Mouse (Mus musculus) forebrain, embryonic 11.5 days (tissue): Measurements from ENCODE around the gene Olfr1174-ps. TPM values are rescaled to one million over a fixed set of nuclear protein-coding genes. Genes with fewer than 3 reads are reported as not detected.

Source experiments
- ATAC-seq: fragments of 200-750 bp; cut with Nextera tagmentation; replicated peaks from 2 replicates; pipeline ENCODE4 v1.8.0; 2017; ENCODE audit warnings: moderate TSS enrichment; ENCODE audit not compliant: low FRiP score
- DNase-seq: peaks from one replicate; pipeline ENCODE4 v3.0.0-alpha.2; 2017; ENCODE audit warnings: low spot score
- H3K27ac ChIP-seq: fragments of 300-500 bp; sonication (generic); 2 replicates; pipeline ENCODE4 v1.5.1; 2014; ENCODE audit warnings: low read depth, low read length
- H3K27me3 ChIP-seq: fragments of 300-500 bp; sonication (generic); 2 replicates; pipeline ENCODE4 v1.6.1; 2014; ENCODE audit warnings: mild to moderate bottlenecking, low read length, mixed read lengths; ENCODE audit not compliant: control insufficient read depth, insufficient read depth
- H3K36me3 ChIP-seq: fragments of 300-500 bp; sonication (generic); 2 replicates; pipeline ENCODE4 v1.6.1; 2014; ENCODE audit warnings: mild to moderate bottlenecking, low read length, moderate library complexity, mixed read lengths; ENCODE audit not compliant: control insufficient read depth, insufficient read depth
- H3K4me1 ChIP-seq: fragments of 300-500 bp; sonication (generic); replicated peaks from 2 replicates; pipeline ENCODE4 v1.6.1; 2014; ENCODE audit warnings: low read length, mixed read lengths; ENCODE audit not compliant: control insufficient read depth, insufficient read depth
- H3K4me2 ChIP-seq: fragments of 300-500 bp; sonication (generic); 2 replicates; pipeline ENCODE4 v1.6.1; 2014; ENCODE audit warnings: low read depth, mild to moderate bottlenecking, low read length, moderate library complexity, mixed read lengths; ENCODE audit not compliant: severe bottlenecking
- H3K4me3 ChIP-seq: fragments of 300-500 bp; sonication (generic); 2 replicates; pipeline ENCODE4 v1.5.1; 2014; ENCODE audit warnings: low read depth, low read length
- H3K9ac ChIP-seq: fragments of 300-500 bp; sonication (generic); 2 replicates; pipeline ENCODE4 v1.6.1; 2014; ENCODE audit warnings: low read length
- H3K9me3 ChIP-seq: fragments of 300-500 bp; sonication (generic); 2 replicates; pipeline ENCODE4 v1.6.1; 2016; ENCODE audit warnings: low read length, mixed read lengths; ENCODE audit not compliant: control insufficient read depth
- whole genome bisulfite sequencing: fragments of 180-500 bp; shearing (Covaris S2); extraction: QIAGEN DNeasy Blood & Tissue Kit; methylation state at CpG from one replicate; pipeline ENCODE4 v1.1.7; 2014; 5-methylcytosine and 5-hydroxymethylcytosine counted together
- polyA plus RNA-seq: library from polyadenylated mRNA; unstranded; fragments of >200 nt; fragmentation: Nextera tagmentation; extraction: Ambion mirVana; gene quantifications from 2 replicates; pipeline ENCODE4 v1.2.1, GENCODE M21; 2014

Gene Olfr1174-ps
- not detected in 2 replicates for polyA plus RNA-seq

DNA sequence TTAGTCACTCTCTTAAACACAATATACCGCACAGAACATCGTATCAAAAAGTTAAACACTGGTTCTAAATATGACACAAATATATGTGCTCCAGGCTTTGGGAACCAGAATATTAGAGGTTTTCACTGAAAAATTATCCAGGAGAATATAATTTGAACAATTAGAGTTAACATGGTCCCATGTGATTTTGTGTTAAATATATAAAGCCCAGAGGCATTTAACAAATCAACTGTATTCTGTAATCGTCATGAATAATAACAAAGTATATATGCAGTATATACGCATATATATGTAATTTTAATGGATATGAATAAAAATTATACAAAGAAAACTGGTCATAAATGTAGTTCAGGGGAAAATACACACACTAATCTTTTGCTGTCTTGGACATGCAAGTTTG is at the start of gene Olfr1174-ps:
Gene Olfr1174-ps, minus strand, starts transcription at position 101 of the 400 bp plus-strand sequence.
- 91% methylated on average over 4 of the region's 4 CpGs for WGBS
- H3K9me3 ChIP-seq, result no peaks in the 10 kb centered on the region
- H3K9ac ChIP-seq, result no peak within 1 kb of the TSS
- no peaks in the 10 kb centered on the region for H3K36me3 ChIP-seq
- no peak for ATAC-seq
- H3K4me3 ChIP-seq, result no peak within 1 kb of the TSS
- H3K27ac ChIP-seq, result no peak within 1 kb of the TSS
- no peak for DNase-seq
- H3K4me1 ChIP-seq, result no peaks in the 10 kb centered on the region
- H3K27me3 ChIP-seq, result no peaks in the 10 kb centered on the region
- H3K4me2 ChIP-seq, result no peak within 1 kb of the TSS

DNA sequence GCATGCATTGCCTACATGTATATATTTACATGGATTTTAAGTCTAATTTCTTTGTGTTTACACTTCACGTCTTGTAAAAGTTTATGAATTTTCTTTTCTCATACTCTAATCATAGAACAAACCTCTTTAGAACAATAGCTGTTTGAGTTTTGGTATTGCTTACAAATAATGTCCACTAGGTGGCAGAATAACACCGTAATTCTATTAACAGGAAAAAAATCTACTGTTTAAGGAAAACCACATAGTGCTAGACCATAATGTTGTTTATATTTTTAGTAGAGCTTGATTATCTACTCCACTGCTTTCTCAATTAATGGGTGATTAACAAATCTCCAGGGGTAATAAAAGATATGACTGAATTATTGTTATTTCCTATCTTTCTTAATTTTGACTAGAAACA is 41.4 kb upstream of the Olfr1174-ps start:
- no peak overlapping the region for H3K27ac ChIP-seq
- peak; percentile 55; the same call in 1 of the 2 replicates for ATAC-seq
- no peak overlapping the region for H3K4me2 ChIP-seq
- 2% methylated on average over 2 of the region's 2 CpGs for WGBS
- no peaks in the 10 kb centered on the region for H3K9me3 ChIP-seq
- no peaks in the 10 kb centered on the region for H3K4me1 ChIP-seq
- no peaks in the 10 kb centered on the region for H3K27me3 ChIP-seq
- H3K9ac ChIP-seq, result no peak overlapping the region
- H3K4me3 ChIP-seq, result no peak overlapping the region
- no peak for DNase-seq
- H3K36me3 ChIP-seq, result no peaks in the 10 kb centered on the region

DNA sequence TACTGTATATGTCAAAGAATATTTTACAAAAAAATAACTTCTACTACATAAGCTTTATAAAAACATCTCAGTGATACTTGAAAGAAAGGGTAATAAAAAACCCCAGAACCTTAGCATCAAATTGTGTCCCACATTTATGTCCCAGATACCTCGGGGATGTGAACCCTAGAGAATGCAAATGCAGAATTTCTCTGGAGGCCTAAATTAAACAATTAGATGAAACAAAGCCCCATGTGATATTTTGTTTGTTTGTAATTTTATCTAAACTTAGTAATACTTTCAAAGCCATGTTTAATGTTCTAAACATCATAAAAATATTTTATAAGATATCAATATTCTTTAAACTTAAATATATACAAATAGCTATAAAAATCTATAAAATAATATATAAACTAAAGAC is 31.5 kb upstream of the Olfr1174-ps start, which contains the start of gene Olfr1177-ps:
Gene Olfr1177-ps, minus strand, starts transcription at position 101 of the 400 bp plus-strand sequence.
- 84% methylated on average over 1 of the region's 1 CpGs for WGBS
- no peak within 1 kb of the TSS for H3K27ac ChIP-seq
- no peaks in the 10 kb centered on the region for H3K9me3 ChIP-seq
- no peak within 1 kb of the TSS for H3K9ac ChIP-seq
- no peaks in the 10 kb centered on the region for H3K36me3 ChIP-seq
- H3K4me1 ChIP-seq, result no peaks in the 10 kb centered on the region
- no peaks in the 10 kb centered on the region for H3K27me3 ChIP-seq
- H3K4me3 ChIP-seq, result no peak within 1 kb of the TSS
- no peak for ATAC-seq
- DNase-seq, result no peak
- H3K4me2 ChIP-seq, result no peak within 1 kb of the TSS

DNA sequence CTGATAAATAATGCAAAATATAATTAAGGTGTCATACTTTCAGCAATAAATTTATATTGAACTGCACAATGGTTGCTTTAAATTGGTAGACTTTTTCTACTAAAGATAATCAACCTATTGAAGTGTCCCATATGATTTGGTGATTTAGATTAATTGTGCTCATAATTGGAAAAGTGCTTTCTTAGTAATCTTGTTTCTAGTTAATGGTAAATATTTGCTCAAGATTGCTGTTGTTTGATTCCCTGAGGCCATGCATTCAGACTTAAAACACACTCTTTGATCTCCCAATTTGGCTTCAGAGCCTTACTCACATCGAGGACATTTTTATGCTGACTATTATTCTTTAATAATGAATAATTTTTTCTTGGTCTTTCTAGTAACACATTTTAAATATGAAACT is 21.5 kb upstream of the Olfr1174-ps start, which contains the start of gene Olfr1176:
Gene Olfr1176, plus strand, starts transcription at position 301 of the 400 bp plus-strand sequence.
- DNase-seq (no peak), ATAC-seq (no peak)
- H3K9me3 ChIP-seq, result no peaks in the 10 kb centered on the region
- H3K4me3 ChIP-seq, result no peak within 1 kb of the TSS
- H3K9ac ChIP-seq, result no peak within 1 kb of the TSS
- no peak within 1 kb of the TSS for H3K27ac ChIP-seq
- H3K4me1 ChIP-seq, result no peaks in the 10 kb centered on the region
- 78% methylated on average over 1 of the region's 1 CpGs for WGBS
- no peaks in the 10 kb centered on the region for H3K27me3 ChIP-seq
- H3K4me2 ChIP-seq, result no peak within 1 kb of the TSS
- no peaks in the 10 kb centered on the region for H3K36me3 ChIP-seq

DNA sequence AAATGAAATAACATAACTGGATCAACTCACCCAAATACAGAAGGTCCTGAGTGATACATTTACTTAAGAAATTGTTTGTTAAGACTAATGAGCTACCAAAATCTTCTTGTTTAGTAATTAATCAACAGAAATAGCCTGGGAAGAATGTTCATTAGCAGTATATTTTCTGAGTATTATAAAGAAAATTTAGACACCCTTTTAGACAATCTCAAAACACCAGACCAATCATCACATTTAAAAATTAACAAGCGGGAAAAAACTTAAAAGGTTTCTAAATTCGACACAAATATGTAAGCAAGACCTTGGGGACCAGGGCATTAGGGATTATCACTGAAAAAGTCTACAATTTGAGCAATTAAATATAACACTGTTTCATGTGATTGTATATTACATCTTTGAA is 12.2 kb upstream of the Olfr1174-ps start, which contains the start of gene Olfr1175-ps:
Gene Olfr1175-ps, minus strand, starts transcription at position 101 of the 400 bp plus-strand sequence.
- Histone ChIP-seq H3K9ac (no peak within 1 kb of the TSS), H3K4me1 (no peaks in the 10 kb centered on the region), H3K27me3 (no peaks in the 10 kb centered on the region), H3K9me3 (no peaks in the 10 kb centered on the region), H3K36me3 (no peaks in the 10 kb centered on the region), H3K4me2 (no peak within 1 kb of the TSS), H3K4me3 (no peak within 1 kb of the TSS), H3K27ac (no peak within 1 kb of the TSS)
- DNase-seq, result no peak
- no peak for ATAC-seq
- WGBS, result 89% methylated on average over 2 of the region's 2 CpGs

DNA sequence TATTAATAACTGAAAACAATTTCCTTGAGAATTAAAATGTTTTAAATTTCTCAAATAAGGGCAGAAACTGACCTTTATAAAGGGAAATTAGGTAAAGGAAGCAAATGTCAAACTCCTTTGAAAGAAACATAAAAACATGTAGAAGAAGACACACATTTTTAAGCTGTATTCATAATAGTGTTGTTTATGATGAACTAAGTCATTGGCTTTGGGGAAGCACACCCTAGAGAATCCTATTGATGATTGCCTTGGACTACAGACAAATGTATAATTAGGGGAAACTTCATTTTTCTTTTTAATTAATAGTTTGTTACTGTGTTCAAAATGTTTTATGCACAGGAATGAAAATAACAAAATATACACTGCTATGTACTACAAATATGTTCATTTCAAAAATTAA is 35.2 kb downstream of the Olfr1174-ps start, which contains the start of gene Olfr1173:
Gene Olfr1173, minus strand, starts transcription at position 101 of the 400 bp plus-strand sequence.
- H3K9me3 ChIP-seq, result no peaks in the 10 kb centered on the region
- DNase-seq (no peak), ATAC-seq (no peak)
- H3K9ac ChIP-seq, result no peak within 1 kb of the TSS
- H3K4me1 ChIP-seq, result no peaks in the 10 kb centered on the region
- H3K4me3 ChIP-seq, result no peak within 1 kb of the TSS
- H3K27me3 ChIP-seq, result no peaks in the 10 kb centered on the region
- H3K27ac ChIP-seq, result no peak within 1 kb of the TSS
- H3K4me2 ChIP-seq, result no peak within 1 kb of the TSS
- H3K36me3 ChIP-seq, result no peaks in the 10 kb centered on the region

Other genes with a start within 250 kb of the Olfr1174-ps start
- not detected in 2 replicates for gene Olfr1163, start 243.3 kb downstream of the Olfr1174-ps start, polyA plus RNA-seq
- gene Olfr1164, start 221.2 kb downstream of the Olfr1174-ps start, polyA plus RNA-seq, result not detected in 2 replicates
- not detected in 2 replicates for gene Olfr1166, start 186.9 kb downstream of the Olfr1174-ps start, polyA plus RNA-seq
- gene Olfr1167, start 159.9 kb downstream of the Olfr1174-ps start, polyA plus RNA-seq, result not detected in 2 replicates
- gene Olfr1168, start 133.3 kb downstream of the Olfr1174-ps start, polyA plus RNA-seq, result not detected in 2 replicates
- not detected in 2 replicates for gene Olfr1170, start 86.8 kb downstream of the Olfr1174-ps start, polyA plus RNA-seq
- gene Olfr1173, start 35.3 kb downstream of the Olfr1174-ps start, polyA plus RNA-seq, result not detected in 2 replicates
- not detected in 2 replicates for gene Olfr1175-ps, start 12.1 kb upstream of the Olfr1174-ps start, polyA plus RNA-seq
- not detected in 2 replicates for gene Olfr1176, start 21.6 kb upstream of the Olfr1174-ps start, polyA plus RNA-seq
- not detected in 2 replicates for gene Olfr1177-ps, start 31.4 kb upstream of the Olfr1174-ps start, polyA plus RNA-seq
- gene Olfr1178, start 71.9 kb upstream of the Olfr1174-ps start, polyA plus RNA-seq, result not detected in 2 replicates
- gene Olfr1179, start 91.3 kb upstream of the Olfr1174-ps start, polyA plus RNA-seq, result not detected in 2 replicates
- not detected in 2 replicates for gene Olfr1180, start 104.0 kb upstream of the Olfr1174-ps start, polyA plus RNA-seq
- not detected in 2 replicates for gene Olfr1181, start 111.0 kb upstream of the Olfr1174-ps start, polyA plus RNA-seq
- gene Gm13757, start 134.0 kb upstream of the Olfr1174-ps start, polyA plus RNA-seq, result not detected in 2 replicates
- not detected in 2 replicates for gene Olfr1183, start 139.7 kb upstream of the Olfr1174-ps start, polyA plus RNA-seq
- not detected in 2 replicates for gene Olfr1184, start 168.5 kb upstream of the Olfr1174-ps start, polyA plus RNA-seq
- gene Olfr1185-ps1, start 178.2 kb upstream of the Olfr1174-ps start, polyA plus RNA-seq, result not detected in 2 replicates
- not detected in 2 replicates for gene Olfr1186, start 203.4 kb upstream of the Olfr1174-ps start, polyA plus RNA-seq
- not detected in 2 replicates for gene Olfr1188, start 241.8 kb upstream of the Olfr1174-ps start, polyA plus RNA-seq